Mouse (Mus musculus) brain, embryonic 14.5 days (tissue): ENCODE results near the gene Ctdsp1. TPM values are rescaled to one million over a fixed set of nuclear protein-coding genes. Genes with fewer than 3 reads are reported as not detected.
A peak's percentile ranks its signal among the peaks of the same experiment; 100 is the strongest.
"Not testable (repeated sequence)": the region's sequence is repeated elsewhere in the genome, so short reads cannot be mapped to it uniquely, and the experiment has no call there.

ENCODE experiments used
- DNase-seq: peaks from one replicate; pipeline ENCODE4 v3.0.0-alpha.2; 2011; ENCODE audit warnings: low read depth
- CTCF ChIP-seq: fragments of 200-500 bp; IDR thresholded peaks from 2 replicates; pipeline ENCODE4 v1.5.1; 2012; ENCODE audit warnings: inconsistent platforms, mild to moderate bottlenecking, moderate library complexity, borderline replicate concordance; ENCODE audit not compliant: insufficient read depth, insufficient read length; ENCODE audit errors: extremely low read depth
- POLR2A ChIP-seq: fragments of 200-500 bp; IDR thresholded peaks from 2 replicates; pipeline ENCODE4 v1.6.1; 2012; ENCODE audit warnings: mild to moderate bottlenecking, inconsistent platforms, borderline replicate concordance; ENCODE audit not compliant: poor library complexity, insufficient read depth, insufficient read length, severe bottlenecking; ENCODE audit errors: extremely low read depth
- polyA plus RNA-seq: library from polyadenylated mRNA; depleted of rRNA; stranded (reverse); fragments of >200 nt; gene quantifications from 2 replicates; pipeline ENCODE4 v1.2.3, GENCODE M21; 2012

Ctdsp1 gene
- polyA plus RNA-seq, 1 experiment, result 34.3 TPM

DNA sequence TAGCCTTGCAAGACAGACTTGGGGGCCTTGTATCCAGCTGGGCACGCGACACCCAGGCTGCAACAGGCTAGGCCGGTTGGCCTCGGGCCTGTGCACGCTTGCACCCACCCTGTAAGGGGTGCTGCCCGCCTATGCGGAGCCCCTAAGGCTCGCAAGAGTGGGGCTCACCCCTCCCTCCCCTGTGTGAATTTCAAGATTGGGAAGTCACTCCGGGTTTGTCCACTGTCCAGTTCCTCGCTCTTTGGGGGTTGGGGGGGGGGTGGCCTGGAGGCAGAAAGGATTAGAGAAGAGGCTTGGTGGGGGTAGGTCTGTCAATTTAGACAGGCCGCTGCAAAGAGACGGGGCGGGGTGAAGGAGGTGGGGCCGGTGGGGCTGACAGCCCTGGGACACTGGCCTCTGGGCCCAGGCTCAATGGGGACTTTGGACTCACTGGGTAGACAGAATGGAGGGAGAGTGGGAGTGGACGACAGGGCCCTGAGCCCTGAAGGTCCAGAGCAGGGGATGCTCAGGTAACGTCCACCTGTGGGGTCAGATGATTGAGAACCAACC lies 1.2 kb downstream of the Ctdsp1 start:
- no peak for TF ChIP-seq POLR2A
- TF ChIP-seq CTCF, result no peak
- no peak for DNase-seq

DNA sequence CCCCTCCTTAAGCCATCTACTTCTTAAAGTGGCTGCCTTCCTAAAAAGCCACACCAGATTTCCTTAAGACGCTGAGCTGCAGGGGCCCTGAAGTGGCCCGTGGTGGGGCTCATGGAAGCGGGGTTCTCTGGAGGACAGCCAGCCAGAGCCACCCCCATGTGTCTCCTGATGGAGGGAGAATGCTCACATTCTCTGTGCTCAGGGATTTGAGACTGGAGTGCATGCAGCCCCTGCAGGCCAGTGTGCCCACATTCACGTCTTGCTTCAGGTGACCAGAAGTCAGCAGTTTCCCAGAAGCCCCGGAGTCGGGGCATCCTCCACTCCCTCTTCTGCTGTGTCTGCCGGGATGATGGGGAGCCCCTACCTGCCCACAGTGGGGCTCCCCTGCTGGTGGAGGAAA lies 1.7 kb downstream of the Ctdsp1 start:
- TF ChIP-seq CTCF (no peak), POLR2A (no peak)
- no peak for DNase-seq

GRCm38 (mm10) chr1:74393697-74394096 lies 2.4 kb downstream of the Ctdsp1 start:
- TF ChIP-seq CTCF (no peak), POLR2A (no peak)

DNA sequence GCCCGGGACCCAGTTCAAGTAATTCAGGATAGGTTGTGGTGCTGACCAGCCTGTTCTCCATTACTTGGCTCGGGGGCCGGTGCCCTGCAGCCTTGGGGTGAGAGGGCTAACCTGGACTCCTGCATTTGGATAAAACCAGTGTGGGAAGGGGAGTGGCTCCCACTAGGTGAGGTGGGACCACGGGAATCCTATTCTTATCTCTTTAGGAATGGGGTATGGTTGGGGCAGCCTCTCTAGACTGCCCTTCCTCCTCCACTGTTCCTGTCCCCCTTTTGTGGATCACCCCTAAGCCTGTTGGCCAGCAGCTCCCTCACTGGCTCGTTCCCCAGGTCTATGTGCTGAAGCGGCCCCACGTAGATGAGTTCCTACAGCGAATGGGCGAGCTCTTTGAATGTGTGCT lies 3.0 kb downstream of the Ctdsp1 start:
- TF ChIP-seq CTCF (no peak), POLR2A (no peak)
- DNase-seq, result no peak

More at GRCm38 (mm10) chr1:74393697-74394096, 2.4 kb downstream of the Ctdsp1 start:
- DNase-seq, result no peak

DNA sequence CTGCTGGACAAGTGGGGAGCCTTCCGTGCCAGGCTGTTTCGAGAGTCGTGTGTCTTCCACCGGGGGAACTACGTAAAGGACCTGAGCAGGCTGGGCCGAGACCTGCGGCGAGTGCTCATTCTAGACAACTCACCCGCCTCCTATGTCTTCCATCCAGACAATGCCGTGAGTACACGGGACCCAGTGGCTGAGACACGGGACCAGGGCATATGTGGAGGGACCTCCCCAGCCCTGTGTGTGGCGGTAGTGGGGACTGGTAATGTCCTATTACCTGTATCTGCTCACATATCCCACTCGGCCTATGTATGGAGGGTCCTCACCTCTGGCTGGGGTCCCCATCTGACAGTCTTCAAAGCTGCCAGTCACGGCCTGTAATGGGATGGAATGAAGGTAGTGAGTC lies 3.5 kb downstream of the Ctdsp1 start:
- no peak for TF ChIP-seq POLR2A
- TF ChIP-seq CTCF, result no peak
- DNase-seq, result no peak

GRCm38 (mm10) chr1:74395290-74395689 lies 4.0 kb downstream of the Ctdsp1 start:
- DNase-seq, result no peak
- no peak for TF ChIP-seq POLR2A
- TF ChIP-seq CTCF, result no peak

GRCm38 (mm10) chr1:74396456-74397222 lies 5.3 kb downstream of the Ctdsp1 start:
- not testable (repeated sequence) for DNase-seq

DNA sequence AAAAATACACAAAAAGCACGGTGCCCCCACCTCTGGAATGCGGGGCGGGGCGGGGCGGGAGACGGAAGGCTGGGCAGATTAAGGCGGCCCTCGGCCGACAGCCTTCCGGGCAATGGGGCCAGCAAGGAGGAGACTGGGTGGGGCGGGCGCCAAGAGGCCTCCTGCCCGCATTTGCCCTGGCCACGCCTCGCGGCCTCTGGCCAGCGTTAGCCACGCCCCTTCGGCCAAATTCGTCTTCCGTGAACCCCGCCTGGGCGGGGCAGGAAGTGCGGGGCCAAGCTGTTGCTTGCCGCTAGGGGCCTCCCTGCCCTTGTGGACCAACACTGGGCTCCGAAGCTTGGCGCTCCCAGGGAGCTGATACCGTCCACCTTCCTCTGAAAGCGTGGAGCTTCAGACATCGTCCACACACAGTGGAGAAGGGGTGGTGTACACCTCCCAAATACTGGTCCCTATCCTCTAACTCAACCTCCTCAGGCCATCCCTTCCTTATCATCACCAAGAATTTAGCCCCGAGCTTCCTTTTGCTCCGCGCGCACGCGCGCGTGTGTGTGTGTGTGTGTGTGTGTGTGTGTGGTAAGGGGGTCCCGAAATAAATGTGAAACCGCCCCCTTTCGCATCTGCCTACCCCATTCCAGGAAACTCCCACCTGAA lies 6.1 kb downstream of the Ctdsp1 start:
- DNase-seq, result peak; percentile 96
- TF ChIP-seq CTCF (peak; percentile 66), POLR2A (no peak)

- DNase-seq, result peak; percentile 67
Observed at GRCm38 (mm10) chr1:74397919-74398451, 6.7 kb downstream of the Ctdsp1 start.

DNA sequence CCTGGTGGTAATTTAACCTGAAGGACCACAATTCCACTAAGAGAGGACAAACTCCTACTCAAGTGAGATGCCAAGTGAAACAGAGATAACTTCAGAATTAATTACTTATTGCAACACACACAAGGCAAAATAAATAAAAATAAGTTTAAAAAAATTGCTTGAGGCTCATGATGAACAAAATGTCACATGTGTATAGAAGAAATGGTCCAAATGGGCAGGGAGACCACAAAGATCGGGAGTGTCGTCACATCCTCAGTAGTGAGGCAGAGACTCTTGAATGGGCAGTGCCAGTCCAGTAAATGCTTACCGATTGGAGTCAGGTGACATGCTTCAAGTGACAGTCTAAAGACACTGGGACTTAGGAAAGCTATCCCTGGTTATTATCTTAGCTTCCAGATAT lies 9.2 kb downstream of the Ctdsp1 start:
- TF ChIP-seq POLR2A, result no peak
- no peak for TF ChIP-seq CTCF
- DNase-seq, result no peak

More at GRCm38 (mm10) chr1:74397919-74398451, 6.7 kb downstream of the Ctdsp1 start:
- peak; percentile 61; the same call in 1 of the 2 replicates for TF ChIP-seq CTCF
- TF ChIP-seq POLR2A, result no peak

DNA sequence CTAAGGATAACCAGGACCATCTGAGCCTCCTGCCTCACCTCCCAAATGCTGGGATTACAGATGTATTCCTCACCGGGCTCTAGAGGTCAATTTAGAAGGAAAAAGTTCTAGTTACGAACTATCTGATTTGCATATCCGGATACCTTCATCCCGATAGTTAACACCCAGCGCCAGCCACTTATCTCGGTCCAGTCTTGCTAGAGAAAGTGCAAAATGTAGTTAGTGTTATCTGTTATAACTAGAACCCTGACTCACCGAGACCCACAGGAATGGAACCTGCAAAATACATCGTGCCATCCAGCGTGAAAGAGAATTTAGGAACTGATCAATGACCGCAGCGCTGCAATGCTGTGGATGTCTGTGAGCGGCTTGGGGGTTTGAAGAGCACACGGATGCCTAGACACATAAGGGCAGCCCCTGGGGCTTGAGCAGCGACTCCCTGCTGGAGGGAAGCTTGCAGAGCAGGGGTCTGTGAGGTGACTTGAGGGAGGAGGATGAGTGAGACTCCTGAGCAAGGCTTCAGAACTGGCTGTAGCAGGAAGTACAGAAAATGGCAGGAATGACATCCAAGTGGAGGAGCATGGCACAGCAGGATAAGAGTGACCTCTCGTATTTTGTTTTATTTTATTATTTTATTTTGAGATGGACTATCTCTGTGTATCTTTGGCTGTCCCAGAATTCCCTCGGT lies 9.8 kb downstream of the Ctdsp1 start:
- TF ChIP-seq CTCF (no peak), POLR2A (no peak)
- no peak for DNase-seq
